Mouse (Mus musculus): ENCODE measurements around the gene Tmem263.

DNA sequence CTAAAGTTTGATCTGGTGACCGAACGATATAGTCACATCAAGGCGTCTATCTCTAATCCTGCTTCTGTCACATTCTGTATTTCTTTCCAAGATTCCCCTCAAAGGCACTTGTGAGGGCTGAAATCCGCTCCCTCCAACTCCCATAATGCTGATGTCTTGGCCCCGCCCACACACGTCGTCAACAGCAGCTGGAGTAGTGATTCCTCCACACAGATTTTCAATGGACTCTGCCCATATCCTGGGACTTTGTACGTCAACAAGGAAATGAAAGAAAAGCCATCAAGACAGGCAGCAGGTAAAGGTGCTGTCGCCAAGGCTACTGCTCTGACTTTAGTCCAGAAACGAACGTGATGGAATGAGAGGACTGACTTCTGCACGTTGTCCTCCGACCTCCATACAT, 22.8 kb downstream of the Tmem263 start:
- no peak for TF ChIP-seq CTCF (IDR thresholded peaks at IDR 0.05; ENCODE audit: control insufficient read depth, insufficient read depth, insufficient read length)
- no peak for TF ChIP-seq MYOG (IDR thresholded peaks at IDR 0.05; ENCODE audit: control insufficient read depth, extremely low read depth, insufficient read length)
- TF ChIP-seq USF1 (IDR thresholded peaks at IDR 0.05; ENCODE audit: low read depth): no peak
- no peak for TF ChIP-seq FOSL1 (IDR thresholded peaks at IDR 0.05; ENCODE audit: insufficient read depth, low read length, poor library complexity, severe bottlenecking)
- TF ChIP-seq CEBPB (IDR thresholded peaks at IDR 0.05; ENCODE audit: low read depth): no peak

Data from C2C12 (cell line).